Mouse (Mus musculus): ENCODE data around the gene Erbb4.

DNA sequence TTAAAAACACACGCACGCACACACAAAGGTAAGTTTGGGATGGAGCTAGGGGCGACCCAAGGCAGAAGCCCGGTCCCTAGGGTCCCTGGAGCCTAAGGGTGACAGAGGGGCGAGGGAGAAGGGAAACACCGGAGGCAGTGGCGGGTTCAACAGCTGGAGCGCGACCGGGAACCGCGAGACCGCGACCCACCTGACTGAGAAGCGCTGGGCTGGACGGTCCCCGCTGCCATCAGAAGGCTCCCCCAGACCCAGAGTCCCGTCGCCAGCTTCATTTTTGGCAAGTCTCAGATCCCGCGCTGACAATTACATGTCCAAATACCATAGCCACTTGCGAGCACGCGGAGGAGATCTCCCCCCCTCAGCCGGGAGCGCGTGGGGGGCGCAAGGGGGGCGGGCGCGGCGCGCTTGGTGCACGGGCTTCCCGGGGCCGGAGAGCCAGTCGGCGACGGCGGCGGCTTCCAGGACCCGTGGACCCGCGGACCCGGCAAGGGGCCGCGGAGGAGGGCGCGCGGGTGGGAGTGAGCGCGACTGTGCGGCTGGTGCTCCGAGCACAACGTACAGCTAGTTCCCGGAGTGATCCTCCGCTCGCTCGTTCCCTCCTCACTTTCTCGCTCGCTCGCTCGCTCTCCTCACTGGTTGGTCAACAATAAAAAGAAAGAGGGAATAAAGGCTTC lies at the start of gene Erbb4:
- no peak for TF ChIP-seq GATA1 (IDR thresholded peaks at IDR 0.05; ENCODE audit: low read length)
- no peak for TF ChIP-seq TAL1 (IDR thresholded peaks at IDR 0.05; ENCODE audit: low read length)

Measured in erythroblast, embryonic 14.5 days (primary cell).